Mouse (Mus musculus): ENCODE results near the gene Tmc6. TPM values are rescaled to one million over a fixed set of nuclear protein-coding genes. Genes with fewer than 3 reads are reported as not detected.
"Not testable (repeated sequence)": the region's sequence is repeated elsewhere in the genome, so short reads cannot be mapped to it uniquely, and the experiment has no call there.

Tmc6 gene
- 10 to 100 TPM; 10.2 to 12.3 (median 11.4) TPM for total RNA-seq (2022)

- DNase-seq (ENCODE audit: low spot score in 2 of 2), result no peak
These were observed at the start of gene Tmc6, which contains the start of gene Tmc8 for GRCm38 (mm10) chr11:117781993-117782704. Gene Tmc6, minus strand, starts transcription at chr11:117782198. Gene Tmc8, plus strand, starts transcription at chr11:117782076.

GRCm38 (mm10) chr11:117830401-117830800, 48.4 kb upstream of the Tmc6 start:
- no peak for DNase-seq (ENCODE audit: low spot score in 2 of 2)

- DNase-seq (ENCODE audit: low spot score in 2 of 2), result no peak
These were observed 47.7 kb upstream of the Tmc6 start for GRCm38 (mm10) chr11:117829671-117830215.

- no peak for DNase-seq (ENCODE audit: low spot score in 2 of 2)
These were observed 47.0 kb upstream of the Tmc6 start for GRCm38 (mm10) chr11:117828888-117829604.

- no peak for DNase-seq (ENCODE audit: low spot score in 2 of 2)
These were observed 46.3 kb upstream of the Tmc6 start for GRCm38 (mm10) chr11:117828149-117828887.

- DNase-seq (ENCODE audit: low spot score in 2 of 2), result no peak
These were observed 45.4 kb upstream of the Tmc6 start for GRCm38 (mm10) chr11:117827386-117827785.

GRCm38 (mm10) chr11:117826916-117827315, 44.9 kb upstream of the Tmc6 start:
- no peak for DNase-seq (ENCODE audit: low spot score in 2 of 2)

- no peak for DNase-seq (ENCODE audit: low spot score in 2 of 2)
These were observed 44.2 kb upstream of the Tmc6 start for GRCm38 (mm10) chr11:117826164-117826563.

GRCm38 (mm10) chr11:117825333-117826101, 43.5 kb upstream of the Tmc6 start, which contains the start of the genes Afmid and Tk1:
Gene Afmid, plus strand, starts transcription at chr11:117825924.
Gene Tk1, minus strand, starts transcription at chr11:117826092.
- DNase-seq (ENCODE audit: low spot score in 2 of 2), result no peak

GRCm38 (mm10) chr11:117824060-117824969, 42.3 kb upstream of the Tmc6 start:
- peak; percentile 45 to 71 for DNase-seq (ENCODE audit: low spot score in 2 of 2)

GRCm38 (mm10) chr11:117823411-117823810, 41.4 kb upstream of the Tmc6 start:
- no peak for DNase-seq (ENCODE audit: low spot score in 2 of 2)

GRCm38 (mm10) chr11:117822728-117823241, 40.8 kb upstream of the Tmc6 start:
- DNase-seq (ENCODE audit: low spot score in 2 of 2), result no peak

GRCm38 (mm10) chr11:117821868-117822267, 39.9 kb upstream of the Tmc6 start:
- DNase-seq (ENCODE audit: low spot score in 2 of 2), result no peak

GRCm38 (mm10) chr11:117820173-117820572, 38.2 kb upstream of the Tmc6 start:
- DNase-seq (ENCODE audit: low spot score in 2 of 2), result no peak

- no peak for DNase-seq (ENCODE audit: low spot score in 2 of 2)
These were observed 37.1 kb upstream of the Tmc6 start for GRCm38 (mm10) chr11:117819095-117819494.

GRCm38 (mm10) chr11:117816389-117816996, 34.5 kb upstream of the Tmc6 start:
- DNase-seq (ENCODE audit: low spot score in 2 of 2), result no peak

GRCm38 (mm10) chr11:117815850-117816249, 33.9 kb upstream of the Tmc6 start:
- DNase-seq (ENCODE audit: low spot score in 2 of 2), result not testable (repeated sequence)

- DNase-seq (ENCODE audit: low spot score in 2 of 2), result no peak
These were observed 32.8 kb upstream of the Tmc6 start for GRCm38 (mm10) chr11:117814704-117815366.
